Mouse (Mus musculus): ENCODE results near the gene Gale.
"Not testable (repeated sequence)": the region's sequence is repeated elsewhere in the genome, so short reads cannot be mapped to it uniquely, and the experiment has no call there.

Gene Gale

DNA sequence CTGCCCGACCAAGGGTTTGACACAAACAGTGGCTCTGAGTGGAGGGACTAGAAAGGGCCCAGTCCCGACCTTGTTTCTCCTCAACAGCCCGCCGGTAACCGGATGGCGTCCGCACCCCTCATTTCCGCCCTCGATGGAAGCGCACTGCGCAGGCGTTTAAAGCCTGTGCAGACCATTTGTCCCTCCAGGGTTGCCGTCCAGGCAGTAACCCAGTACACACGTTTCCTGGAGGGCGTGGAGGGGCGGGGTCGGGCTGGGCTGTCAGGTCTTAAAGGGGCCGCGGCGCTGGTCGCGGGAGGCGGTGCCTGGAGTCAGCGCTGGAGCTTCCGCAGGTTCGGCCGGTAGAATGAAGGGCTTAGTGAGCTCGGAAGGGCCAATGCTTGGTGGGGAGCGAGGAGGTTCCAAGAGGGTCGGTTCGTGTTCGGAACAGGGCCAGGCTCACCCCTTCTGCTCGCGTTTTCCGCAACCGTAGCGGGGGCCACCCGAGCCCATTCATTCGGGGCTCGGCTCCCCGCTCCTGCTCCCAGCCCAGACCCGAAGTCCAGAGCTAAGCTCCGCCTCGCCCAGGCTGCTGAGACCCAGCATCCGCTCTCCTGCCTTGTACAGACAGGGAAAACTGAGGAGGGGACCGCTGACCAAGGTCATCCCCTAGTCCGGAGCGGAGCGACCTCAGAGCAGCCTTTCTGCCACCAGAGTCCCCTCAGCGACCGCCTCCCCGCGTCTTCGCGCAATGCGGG is at the start of gene Gale:
Gene Gale (plus strand): TSS at position 271 of the 737 bp plus-strand sequence.
- DNase-seq (ENCODE audit: low spot score in 2 of 2): peak; percentile 94 to 95

DNA sequence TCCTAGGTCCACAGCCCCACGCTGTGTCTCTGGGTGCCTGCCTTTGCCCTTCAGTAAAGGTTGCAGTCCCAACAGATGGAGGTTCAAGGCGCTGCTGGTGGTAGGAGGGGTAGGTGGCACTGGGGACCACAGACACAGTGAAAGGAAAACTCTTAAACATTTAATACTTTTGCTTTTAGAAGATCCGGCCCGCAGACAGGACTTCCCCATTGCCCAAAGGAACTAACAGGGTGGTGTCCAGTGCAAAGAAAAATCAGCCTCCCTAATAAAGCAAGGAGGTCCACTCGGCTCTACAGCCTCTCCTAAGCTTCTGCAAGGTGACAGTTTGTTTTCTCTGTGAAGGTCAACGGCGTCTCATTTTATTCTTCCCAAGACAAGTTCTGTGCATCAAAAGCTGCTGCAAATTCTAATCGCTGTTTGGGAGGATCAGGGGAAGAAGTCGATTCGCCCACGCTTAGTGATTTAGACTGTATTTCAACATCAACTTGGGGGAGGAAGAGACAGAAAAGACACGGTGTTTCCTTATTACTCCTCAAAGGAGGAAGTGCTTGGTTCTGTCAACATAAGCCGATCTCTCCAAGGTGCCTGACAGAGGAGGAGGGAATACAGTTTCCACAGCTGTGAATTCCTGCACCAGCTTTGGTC is 44.8 kb upstream of the Gale start:
- peak in 1 of 2 experiments; percentile 21 for DNase-seq (ENCODE audit: low spot score in 2 of 2)

DNA sequence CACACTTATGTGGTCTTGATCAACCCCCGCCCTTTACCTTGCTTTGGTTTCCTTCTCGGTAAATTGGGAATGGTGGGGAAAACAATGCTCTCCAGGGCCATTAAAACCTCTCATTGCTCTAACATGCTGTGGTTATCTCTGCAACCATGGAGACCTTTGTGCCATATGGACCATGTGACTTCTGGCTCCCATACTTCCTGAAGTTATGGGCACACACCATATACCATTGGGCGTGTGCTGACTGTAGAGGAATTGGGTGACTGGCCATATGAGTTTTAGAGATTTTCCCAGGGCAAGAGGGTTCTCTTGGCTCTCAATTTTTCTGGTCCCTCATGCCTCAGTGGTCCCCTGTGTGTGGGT is 44.3 kb upstream of the Gale start:
- no peak for DNase-seq (ENCODE audit: low spot score in 2 of 2)

DNA sequence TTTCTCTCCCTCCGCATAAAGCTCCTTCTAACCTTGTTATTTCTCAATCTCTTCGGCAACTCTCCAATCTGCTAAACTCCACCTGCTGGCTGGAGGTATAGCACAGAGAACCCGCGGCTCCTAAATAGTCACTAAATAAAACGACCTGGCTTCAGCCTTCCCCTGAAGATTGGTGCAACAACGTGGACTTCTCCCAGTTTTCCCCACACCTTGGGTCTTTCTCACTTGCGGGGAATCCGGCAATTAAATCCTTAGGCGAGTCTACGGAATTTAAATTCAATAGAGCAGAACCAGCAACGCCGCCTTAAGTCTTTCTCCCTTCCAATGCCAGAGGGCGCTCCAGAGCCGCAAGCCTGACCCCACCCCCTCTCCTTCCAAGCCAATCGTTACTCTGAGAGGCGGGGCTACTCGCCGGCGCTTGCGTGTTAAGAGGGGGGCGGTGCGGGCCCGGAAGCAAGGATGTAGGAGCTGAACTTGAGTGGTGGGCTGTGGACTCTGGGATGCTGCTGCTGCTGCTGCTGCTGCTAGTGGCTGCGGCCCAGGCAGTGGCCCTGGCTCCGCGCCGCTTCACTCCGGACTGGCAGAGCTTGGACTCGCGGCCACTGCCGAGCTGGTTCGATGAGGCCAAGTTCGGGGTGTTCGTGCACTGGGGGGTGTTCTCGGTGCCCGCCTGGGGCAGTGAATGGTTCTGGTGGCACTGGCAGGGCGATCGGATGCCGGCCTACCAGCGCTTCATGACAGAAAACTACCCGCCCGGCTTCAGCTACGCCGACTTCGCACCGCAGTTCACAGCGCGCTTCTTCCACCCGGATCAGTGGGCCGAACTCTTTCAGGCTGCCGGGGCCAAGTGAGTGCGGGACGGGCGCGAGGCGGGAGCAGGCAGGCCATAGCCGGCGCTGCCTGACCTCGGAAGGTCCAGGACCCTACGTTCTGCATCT is 43.0 kb upstream of the Gale start, which contains the start of gene Fuca1:
Gene Fuca1 (plus strand): TSS at position 432 of the 938 bp plus-strand sequence.
- peak; percentile 91 to 96 for DNase-seq (ENCODE audit: low spot score in 2 of 2)

DNA sequence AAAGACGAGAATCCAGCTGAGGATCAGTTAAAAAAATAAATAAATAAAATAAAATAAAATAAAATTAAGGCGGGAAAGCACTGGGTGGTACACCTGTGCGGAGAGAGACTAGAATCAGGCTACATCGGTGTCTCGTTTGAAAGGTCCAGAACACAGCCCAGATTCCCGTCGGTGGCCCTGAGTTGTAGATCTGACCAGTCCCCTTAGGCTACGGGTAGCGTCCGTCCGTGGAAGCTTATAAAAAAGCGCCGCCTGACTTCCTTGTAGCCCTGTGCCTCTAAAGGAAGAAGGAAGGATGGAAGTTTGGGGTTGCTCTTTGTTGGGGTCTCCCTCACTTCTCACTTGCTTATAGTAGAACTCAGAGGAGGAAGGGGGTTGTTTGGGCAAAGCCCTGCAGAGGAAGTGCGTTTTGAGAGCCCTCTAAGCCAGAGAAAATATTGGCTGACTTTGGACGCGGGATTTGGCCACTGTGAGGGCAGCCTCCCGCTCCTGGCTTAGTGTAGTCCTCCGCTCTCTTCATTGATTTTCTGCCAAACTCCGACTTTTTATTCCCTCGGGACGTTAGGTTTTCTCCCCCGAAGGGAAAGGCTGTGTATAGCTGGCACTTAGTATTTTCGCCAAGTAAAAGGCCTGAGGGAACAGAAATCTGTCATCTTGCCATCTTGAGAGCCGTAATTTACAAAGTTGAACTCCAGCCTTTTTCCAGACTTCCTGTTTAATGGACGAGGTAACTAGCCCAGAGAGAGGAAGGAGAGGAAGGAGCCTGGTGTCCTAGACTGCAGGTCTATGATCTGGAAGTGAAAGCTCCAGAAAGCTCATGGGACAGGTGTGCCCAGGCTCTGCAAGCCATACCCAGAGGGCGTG is 42.0 kb upstream of the Gale start:
- peak; percentile 53 for DNase-seq (ENCODE audit: low spot score in 2 of 2)

DNA sequence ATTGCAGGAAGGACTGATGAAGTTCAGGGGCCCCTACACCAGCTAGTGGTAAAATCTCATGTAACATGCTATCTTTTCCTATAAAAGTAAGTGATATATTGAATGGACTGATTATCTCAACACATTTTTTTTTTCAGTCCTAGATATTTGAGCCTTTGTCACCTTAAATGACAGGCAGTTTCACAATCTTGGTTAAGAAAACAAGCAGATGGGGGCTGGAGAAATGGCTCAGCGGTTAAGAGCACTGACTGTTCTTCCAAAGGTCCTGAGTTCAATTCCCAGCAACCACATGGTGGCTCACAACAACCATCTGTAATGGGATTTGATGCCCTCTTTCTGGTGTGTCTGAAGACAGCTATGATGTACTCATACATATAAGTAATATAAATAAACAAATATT is 41.3 kb upstream of the Gale start:
- DNase-seq (ENCODE audit: low spot score in 2 of 2): no peak

DNA sequence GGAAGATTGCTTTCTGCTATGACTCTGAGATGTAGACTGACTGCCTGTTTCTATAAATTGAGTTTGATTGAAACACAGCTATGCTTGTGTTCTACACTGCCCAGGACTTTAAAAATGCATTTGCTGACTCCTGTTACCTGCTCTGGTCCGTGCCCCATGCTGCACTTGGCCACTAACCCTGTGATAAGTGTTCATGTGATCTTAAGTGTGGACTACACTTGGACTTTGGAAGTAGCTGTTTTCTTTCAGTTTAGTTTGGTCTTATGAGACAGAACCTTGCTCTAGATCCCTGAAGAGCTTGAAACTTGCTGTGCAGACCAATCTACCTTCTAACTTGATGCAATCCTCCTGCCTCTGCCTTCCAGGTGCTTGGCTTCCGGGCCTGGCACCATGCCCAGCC is 39.1 kb upstream of the Gale start:
- no peak for DNase-seq (ENCODE audit: low spot score in 2 of 2)

DNA sequence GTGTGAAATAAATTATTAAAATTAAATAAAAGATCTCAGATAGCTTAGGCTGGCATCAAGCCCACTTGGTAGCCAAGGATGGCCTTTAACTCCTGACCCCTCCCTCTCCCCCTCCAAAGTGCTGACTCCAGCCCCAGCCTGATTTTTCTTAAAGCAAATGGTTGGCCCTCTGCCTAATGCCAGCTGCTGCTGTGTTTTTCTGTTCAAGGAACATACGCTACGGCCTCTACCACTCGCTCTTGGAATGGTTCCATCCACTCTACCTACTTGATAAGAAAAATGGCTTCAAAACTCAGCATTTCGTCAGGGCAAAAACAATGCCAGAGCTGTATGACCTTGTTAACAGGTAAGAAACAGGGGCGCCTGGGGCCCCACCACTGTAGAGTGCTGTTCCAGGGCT is 38.2 kb upstream of the Gale start:
- no peak for DNase-seq (ENCODE audit: low spot score in 2 of 2)

DNA sequence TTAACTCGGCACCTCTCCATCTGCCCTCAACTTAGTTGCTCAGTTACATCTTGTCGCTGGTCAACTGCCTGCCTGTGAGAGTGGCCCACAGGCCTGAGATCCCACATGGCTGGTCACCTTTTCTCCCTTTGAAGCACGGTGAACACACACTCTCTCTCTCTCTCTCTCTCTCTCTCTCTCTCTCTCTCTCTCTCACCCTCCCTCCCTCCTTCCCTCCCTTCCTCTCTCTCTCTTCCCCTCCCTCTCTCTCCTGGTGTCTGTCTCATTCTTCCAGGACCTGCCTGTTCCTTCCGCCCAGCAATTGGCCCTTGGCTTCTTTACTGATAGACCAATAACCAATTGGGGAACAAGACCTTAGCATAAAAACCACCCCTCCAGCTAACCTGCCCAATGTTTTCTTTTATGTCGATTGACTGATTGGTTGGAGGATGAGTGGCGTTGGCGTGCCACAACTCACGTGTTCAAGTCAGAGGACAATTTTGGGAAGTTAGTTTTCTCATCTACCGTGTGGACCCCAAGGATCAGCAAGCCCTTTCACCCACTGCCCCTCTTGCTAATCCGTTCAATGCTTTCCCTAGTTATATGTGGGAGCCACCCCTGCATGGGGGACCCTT is 37.2 kb upstream of the Gale start:
- DNase-seq (ENCODE audit: low spot score in 2 of 2): no peak

DNA sequence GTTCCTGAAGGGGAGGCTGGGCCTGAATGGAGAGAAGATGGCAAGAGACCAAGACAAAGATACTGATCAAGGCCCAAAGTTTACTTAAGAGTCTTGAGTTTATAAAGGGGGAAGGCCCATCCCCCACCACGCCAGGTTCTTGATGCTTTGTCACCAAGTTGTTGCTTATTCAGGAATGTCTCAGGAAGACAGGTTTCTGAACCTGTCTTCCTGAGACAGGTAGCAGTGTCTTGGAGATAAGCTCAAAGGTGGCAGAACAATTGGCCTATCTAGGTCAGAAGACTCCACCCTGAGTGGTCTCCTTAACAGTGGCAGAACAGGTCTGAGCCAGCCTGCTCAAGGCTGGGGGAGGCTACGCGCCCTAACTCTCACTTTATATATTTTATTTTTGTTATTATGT is 36.7 kb upstream of the Gale start:
- DNase-seq (ENCODE audit: low spot score in 2 of 2): no peak

DNA sequence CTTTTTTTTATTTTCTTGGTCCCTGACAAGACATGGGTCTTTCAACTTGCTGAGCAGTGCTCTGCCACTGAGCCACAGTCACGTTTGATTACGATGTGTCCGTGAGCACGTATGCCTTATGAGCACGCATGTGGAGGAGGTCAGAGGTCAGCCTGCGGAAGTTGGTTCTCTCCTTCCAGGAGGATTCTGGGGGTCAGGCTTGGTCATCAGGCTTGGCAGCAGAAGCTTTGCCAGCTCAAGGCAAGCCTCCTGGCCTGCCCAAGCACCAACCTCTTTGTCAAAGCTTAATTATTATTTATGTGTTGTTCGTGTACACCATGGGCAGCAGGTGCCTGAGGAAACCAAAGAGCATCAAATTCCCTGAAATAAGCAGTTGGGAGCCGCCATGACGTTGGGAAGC is 35.2 kb upstream of the Gale start:
- no peak for DNase-seq (ENCODE audit: low spot score in 2 of 2)

DNA sequence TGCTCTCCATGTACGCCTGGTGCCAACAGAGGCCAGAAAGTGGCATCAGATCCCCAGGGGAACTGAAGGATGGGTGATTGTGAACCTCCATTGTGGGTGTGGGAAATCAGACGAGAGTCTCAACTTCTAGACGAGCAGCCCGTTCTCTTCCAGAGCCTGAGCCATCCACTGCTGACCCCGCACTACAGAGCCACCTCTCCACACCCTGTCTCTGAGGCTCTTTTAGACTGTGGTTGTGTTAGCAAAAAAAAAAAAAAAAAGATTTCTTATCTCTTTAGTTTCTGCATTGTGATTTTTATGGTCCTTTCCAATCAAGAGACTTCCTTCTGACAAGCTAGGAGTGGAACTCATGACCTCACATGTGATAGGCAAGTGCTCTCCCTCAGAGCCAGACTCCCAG is 34.1 kb upstream of the Gale start:
- DNase-seq (ENCODE audit: low spot score in 2 of 2): no peak

DNA sequence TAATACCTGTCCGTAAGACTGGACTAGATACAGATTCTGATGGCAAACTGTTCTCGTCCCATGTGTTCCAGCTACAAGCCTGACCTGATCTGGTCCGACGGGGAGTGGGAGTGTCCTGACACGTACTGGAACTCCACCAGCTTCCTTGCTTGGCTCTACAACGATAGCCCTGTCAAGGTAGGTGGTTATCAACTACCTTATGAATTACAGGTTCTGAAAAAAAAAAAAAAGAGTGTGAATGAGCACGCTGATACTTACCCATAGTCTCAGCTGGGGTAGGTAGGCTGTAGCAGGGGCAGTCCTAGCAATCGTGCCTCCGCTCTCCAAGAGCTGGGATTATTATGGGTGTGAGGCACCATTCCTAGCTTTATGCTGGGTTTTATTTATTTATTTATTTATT is 33.7 kb upstream of the Gale start:
- DNase-seq (ENCODE audit: low spot score in 2 of 2): no peak

DNA sequence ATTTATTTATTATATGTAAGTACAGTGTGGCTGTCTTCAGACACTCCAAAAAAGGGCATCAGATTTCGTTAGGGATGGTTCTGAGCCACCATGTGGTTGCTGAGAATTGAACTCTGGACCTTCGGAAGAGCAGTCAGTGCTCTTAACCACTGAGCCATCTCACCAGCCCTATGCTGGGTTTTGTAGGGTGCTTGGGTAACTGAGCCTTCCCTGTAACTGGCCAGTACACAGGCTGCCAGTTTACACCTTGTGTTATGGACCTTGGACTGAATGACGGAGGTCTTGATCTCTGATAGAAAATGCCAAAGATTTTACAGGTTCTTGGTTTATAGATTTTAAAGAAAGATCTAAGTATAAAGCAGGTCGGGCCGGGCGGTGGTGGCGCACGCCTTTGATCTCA is 33.3 kb upstream of the Gale start:
- DNase-seq (ENCODE audit: low spot score in 2 of 2): no peak

DNA sequence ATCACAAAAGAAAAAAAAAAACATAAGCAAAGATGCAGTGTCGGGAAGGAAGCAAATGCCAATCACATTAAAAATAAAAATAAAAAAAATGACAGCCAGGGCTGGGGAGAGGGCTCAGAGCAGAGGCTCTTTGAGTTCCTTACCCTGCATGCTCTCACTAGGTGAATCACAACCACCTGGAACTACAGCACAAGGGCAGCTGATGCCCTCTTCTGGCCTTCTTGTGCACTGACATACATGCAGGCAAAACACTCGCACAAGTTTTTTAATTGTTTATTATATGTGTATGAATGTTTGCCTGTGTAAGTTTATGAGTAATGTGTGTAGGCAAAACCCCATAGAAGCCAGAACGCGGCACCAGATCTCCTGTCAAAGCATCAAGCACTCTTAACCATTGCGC is 31.7 kb upstream of the Gale start:
- DNase-seq (ENCODE audit: low spot score in 2 of 2): no peak

DNA sequence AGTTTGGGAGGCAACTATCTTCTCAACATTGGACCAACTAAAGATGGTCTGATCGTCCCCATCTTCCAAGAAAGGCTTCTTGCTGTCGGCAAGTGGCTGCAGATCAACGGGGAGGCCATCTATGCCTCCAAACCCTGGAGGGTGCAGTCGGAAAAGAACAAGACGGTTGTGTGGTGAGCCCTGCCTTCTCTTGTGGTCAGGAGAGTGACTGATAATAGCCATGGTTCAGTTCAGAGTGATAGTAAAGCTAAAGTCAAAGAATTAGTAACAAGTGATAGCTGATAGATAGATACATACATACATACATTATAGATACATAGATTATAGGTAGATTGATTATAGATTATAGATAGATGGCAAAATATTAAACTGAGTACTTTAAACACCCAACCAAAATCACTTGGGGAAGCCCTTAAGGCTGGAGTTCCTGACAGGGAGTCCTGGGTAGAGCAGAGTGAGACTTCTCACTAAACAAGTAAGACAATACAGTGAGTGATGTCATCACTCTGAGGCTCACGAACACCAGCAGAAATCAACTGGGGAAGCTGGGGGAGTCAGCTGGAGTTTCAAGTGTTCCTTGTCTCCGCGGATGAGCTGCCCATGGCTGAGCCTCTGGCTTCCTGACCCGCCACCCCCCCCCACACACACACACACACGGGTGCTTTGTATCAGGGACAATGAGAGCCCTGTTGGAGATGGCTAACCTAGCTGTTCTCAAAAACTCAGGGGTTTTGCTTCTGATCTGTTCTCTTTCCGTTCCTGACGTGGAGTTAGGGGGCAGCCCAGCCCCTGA is 28.6 kb upstream of the Gale start:
- DNase-seq (ENCODE audit: low spot score in 2 of 2): no peak

DNA sequence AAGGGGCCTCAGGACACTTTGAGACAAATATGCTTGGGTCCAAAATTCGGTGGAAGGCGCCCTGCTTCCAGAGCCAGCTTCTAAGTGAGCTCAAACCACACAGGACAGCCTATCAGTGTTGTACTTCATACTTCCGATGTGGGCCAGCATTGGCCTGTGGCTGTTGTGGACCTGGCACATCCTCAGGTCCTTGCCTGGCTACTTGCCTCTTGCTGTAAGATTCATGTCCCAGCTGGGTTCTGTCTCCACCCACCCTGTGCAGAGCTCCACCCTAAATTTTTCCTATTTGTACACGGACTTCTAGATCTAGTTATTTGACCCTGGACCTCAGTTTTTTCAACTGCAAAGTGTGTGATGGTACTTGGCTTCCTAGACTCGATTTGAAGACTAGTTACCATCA is 28.0 kb upstream of the Gale start:
- peak; percentile 49 to 58 for DNase-seq (ENCODE audit: low spot score in 2 of 2)

DNA sequence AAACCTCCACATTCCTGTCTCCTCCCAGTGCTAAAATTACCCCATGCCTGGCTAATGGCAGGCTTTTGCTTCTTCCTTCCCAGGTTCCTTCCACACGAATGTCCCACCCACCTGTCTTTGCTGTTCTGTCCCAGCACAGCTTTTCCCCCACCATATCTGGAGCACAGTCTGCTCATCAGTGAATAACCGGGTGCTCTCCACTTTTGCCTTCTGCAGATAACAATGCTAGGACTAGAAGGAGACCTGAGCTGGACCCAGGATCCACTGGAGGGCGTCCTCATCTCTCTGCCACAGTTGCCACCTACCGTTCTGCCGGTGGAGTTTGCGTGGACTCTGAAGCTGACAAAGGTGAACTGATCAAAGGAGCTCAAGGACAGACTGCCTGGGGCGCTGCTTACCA is 24.7 kb upstream of the Gale start:
- no peak for DNase-seq (ENCODE audit: low spot score in 2 of 2)

DNA sequence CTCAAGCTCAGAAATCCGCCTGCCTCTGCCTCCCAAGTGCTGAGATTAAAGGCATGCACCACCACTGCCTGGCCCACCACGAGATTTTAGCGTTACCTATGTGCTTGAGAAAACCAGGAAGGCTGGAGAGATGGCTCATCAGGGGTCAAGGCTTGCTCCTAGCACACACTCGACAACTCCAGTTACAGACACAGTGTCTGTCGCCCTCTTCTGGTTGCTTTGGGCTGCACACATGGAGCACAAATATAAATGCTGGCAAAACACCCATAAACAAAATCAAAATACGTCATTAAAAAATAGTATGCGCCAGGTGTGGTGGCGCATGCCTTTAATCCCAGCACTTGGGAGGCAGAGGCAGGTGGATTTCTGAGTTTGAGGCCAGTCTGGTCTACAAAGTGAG is 22.5 kb upstream of the Gale start:
- DNase-seq (ENCODE audit: low spot score in 2 of 2): not testable (repeated sequence)

DNA sequence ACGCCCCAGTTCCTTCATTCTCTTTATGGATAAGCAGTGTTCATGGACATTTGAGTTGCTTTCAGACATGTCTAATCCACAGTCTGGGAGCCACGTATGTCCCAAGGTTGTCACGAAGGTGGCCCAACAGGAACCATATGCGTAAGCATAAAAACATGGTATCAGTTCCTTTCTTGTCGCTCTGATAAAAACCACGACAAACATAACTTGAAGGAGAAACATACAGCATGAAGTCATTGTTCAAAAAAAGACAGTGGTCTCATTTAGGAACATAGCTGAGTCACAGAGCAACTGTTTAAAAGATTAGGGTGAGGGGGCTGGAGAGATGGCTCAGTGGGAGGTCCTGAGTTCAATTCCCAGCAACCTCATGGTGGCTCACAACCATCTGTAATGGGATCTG is 21.3 kb upstream of the Gale start:
- DNase-seq (ENCODE audit: low spot score in 2 of 2): no peak

Measured in heart, adult 9 months (tissue).